Mouse (Mus musculus) bone marrow macrophage, adult 2 months (primary cell): Measurements from ENCODE around the gene Ifngr1.

Source experiments
- CTCF ChIP-seq: IDR thresholded peaks from 2 replicates; pipeline ENCODE4 v1.5.1; 2012; ENCODE audit warnings: low read depth, mild to moderate bottlenecking, low read length, moderate library complexity
- POLR2A ChIP-seq: IDR thresholded peaks from 2 replicates; pipeline ENCODE4 v1.6.1; 2012; ENCODE audit warnings: mild to moderate bottlenecking, low read depth, low read length, borderline replicate concordance

DNA sequence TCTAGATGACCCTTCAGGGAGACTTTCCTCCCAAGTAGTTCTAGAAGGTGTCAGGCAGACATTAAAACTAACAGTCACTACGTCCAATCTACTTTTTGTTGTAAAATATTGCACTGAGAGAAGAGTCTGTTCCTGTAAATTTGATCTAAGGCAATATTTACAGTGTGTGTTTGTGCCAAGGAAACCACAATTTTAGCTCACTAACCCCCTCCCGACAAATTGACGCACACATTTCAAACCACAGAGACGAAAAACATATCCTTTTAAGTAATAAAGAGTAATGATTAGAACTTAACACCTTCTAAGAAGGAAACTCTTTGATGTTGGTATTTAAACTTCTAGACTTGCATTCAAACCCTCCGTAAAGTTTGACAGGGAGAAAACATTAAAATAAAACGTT is 13.7 kb upstream of the Ifngr1 start:
- TF ChIP-seq POLR2A (no peak), CTCF (no peak)
